Mouse (Mus musculus) CH12F3 (cell line): ENCODE measurements around the gene Tex2.
"Not testable (repeated sequence)": the region's sequence is repeated elsewhere in the genome, so short reads cannot be mapped to it uniquely, and the experiment has no call there.

Source experiments
- in situ Hi-C: fragments of 300-500 bp; cut with MboI; formaldehyde crosslinking; loops from 2 replicates; pipeline ENCODE4 v1.14.3; 2020; ENCODE audit warnings: low sequenced_read_pairs

Gene Tex2

GRCm38 (mm10) chr11:106581357-106581756, 31.9 kb downstream of the Tex2 start:
- in situ Hi-C loops = no loop called here

- in situ Hi-C loops = no loop called here
Observed at GRCm38 (mm10) chr11:106580468-106580867, 32.8 kb downstream of the Tex2 start.

- in situ Hi-C loops = no loop called here
Observed at GRCm38 (mm10) chr11:106579957-106580356, 33.3 kb downstream of the Tex2 start.

GRCm38 (mm10) chr11:106579146-106579545, 34.1 kb downstream of the Tex2 start:
- in situ Hi-C loops = no loop called here

GRCm38 (mm10) chr11:106577624-106578355, 35.4 kb downstream of the Tex2 start:
- in situ Hi-C loops = not testable (repeated sequence)

- in situ Hi-C loops = no loop called here
Observed at GRCm38 (mm10) chr11:106574456-106574855, 38.8 kb downstream of the Tex2 start.

- in situ Hi-C loops = no loop called here
Observed at GRCm38 (mm10) chr11:106573476-106574240, 39.6 kb downstream of the Tex2 start.

- in situ Hi-C loops = no loop called here
Observed at GRCm38 (mm10) chr11:106572958-106573357, 40.3 kb downstream of the Tex2 start.

- in situ Hi-C loops = no loop called here
Observed at GRCm38 (mm10) chr11:106572020-106572782, 41.0 kb downstream of the Tex2 start.

GRCm38 (mm10) chr11:106571026-106571983, 41.9 kb downstream of the Tex2 start:
- in situ Hi-C loops = no loop called here

- in situ Hi-C loops = no loop called here
Observed at GRCm38 (mm10) chr11:106568329-106568960, 44.8 kb downstream of the Tex2 start.

- in situ Hi-C loops = no loop called here
Observed at GRCm38 (mm10) chr11:106566040-106566785, 47.0 kb downstream of the Tex2 start.

- in situ Hi-C loops = no loop called here
Observed at GRCm38 (mm10) chr11:106564261-106564660, 49.0 kb downstream of the Tex2 start.

GRCm38 (mm10) chr11:106562707-106563106, 50.5 kb downstream of the Tex2 start:
- in situ Hi-C loops = no loop called here

GRCm38 (mm10) chr11:106559773-106560172, 53.5 kb downstream of the Tex2 start:
- in situ Hi-C loops = no loop called here

- in situ Hi-C loops = no loop called here
Observed at GRCm38 (mm10) chr11:106558008-106558407, 55.2 kb downstream of the Tex2 start.

- in situ Hi-C loops = no loop called here
Observed at GRCm38 (mm10) chr11:106557398-106557797, 55.8 kb downstream of the Tex2 start.

- in situ Hi-C loops = no loop called here
Observed at GRCm38 (mm10) chr11:106556689-106557088, 56.5 kb downstream of the Tex2 start.
